Mouse (Mus musculus): ENCODE measurements at regions not wholly inside any gene's neighbourhood (a gene's known extent, or its start where the extent isn't known, plus 50 kb on each side); places are given as distances from the start of the nearest gene placed in this dataset.

GRCm38 (mm10) chr8:8499921-8500320 is 161.1 kb downstream of the Efnb2 start:
- 83% methylated on average over 9 of the region's 9 CpGs for WGBS
- no peak for ATAC-seq (ENCODE audit: low FRiP score)

DNA sequence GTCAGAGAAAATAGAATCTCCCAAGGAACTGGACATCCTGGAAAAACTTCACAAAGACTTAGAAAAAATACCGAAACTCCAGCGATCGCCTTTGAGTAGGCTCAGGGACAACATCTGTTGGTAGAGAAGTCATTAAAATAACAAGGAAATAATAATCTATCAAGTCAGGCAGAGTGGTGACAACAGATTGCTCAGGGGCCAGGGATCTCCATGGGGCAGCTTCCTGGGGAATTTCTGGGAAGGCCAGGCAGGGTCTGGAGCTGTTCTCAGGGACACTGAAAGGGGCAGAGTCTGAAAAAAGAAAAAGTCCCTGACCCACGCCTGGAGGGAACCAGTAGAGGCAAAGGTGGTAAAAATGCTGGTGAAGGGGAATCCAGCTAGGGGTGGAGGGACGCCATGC is 162.3 kb downstream of the Efnb2 start:
- H3K27ac ChIP-seq: no peak overlapping the region
- no peak overlapping the region for H3K9ac ChIP-seq
- H3K9me3 ChIP-seq: no peaks in the 10 kb centered on the region
- 32% methylated on average over 5 of the region's 5 CpGs for WGBS
- H3K36me3 ChIP-seq: no peaks in the 10 kb centered on the region
- no peak overlapping the region for H3K4me2 ChIP-seq
- H3K4me3 ChIP-seq: no peak overlapping the region
- H3K27me3 ChIP-seq: peaks cover 9% of the 10 kb centered on the region; the same call in 1 of the 2 replicates
- ATAC-seq (ENCODE audit: low FRiP score): no peak
- peaks cover 33% of the 10 kb centered on the region for H3K4me1 ChIP-seq (replicated peaks)

More at GRCm38 (mm10) chr8:8499921-8500320, 161.1 kb downstream of the Efnb2 start:
- H3K27me3 ChIP-seq: 0 out of 2 replicates have a peak, but pooled peaks cover 4% of the 10 kb centered on the region
- H3K4me3 ChIP-seq: no peak overlapping the region
- H3K4me1 ChIP-seq (replicated peaks): peaks cover 33% of the 10 kb centered on the region
- no peaks in the 10 kb centered on the region for H3K36me3 ChIP-seq
- H3K9me3 ChIP-seq: no peaks in the 10 kb centered on the region
- no peak overlapping the region for H3K27ac ChIP-seq
- no peak overlapping the region for H3K4me2 ChIP-seq
- no peak overlapping the region for H3K9ac ChIP-seq

- no peak for ATAC-seq (ENCODE audit: low FRiP score)
- Histone ChIP-seq H3K27ac (no peak overlapping the region), H3K4me2 (no peak overlapping the region), H3K9me3 (no peaks in the 10 kb centered on the region), H3K27me3 (peaks cover 12% of the 10 kb centered on the region), H3K4me1 (replicated peaks) (peaks cover 24% of the 10 kb centered on the region), H3K36me3 (no peaks in the 10 kb centered on the region), H3K4me3 (no peak overlapping the region), H3K9ac (no peak overlapping the region)
- WGBS: 69% methylated on average over 7 of the region's 7 CpGs
These were observed 165.6 kb downstream of the Efnb2 start for GRCm38 (mm10) chr8:8495472-8495871.

DNA sequence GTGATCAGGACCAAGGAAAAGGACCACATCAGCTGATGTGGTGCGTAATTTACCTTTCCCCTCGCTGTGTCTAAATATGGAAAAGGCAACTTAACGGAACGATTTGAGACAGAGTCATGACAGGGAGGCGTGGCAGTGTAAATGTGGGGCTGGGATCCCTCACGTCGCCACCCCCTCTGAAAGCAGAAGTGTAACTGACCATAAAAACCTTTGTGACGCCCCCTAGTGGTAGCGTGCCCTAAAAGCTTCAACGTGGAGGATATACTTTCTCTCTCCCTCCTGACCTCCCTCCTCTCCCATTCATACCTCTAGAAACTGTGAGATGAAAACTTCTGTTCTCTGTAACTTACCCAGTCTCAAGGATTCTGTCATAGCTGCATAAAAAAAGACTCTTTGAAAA is 166.8 kb downstream of the Efnb2 start:
- no peak for ATAC-seq (ENCODE audit: low FRiP score)
- Histone ChIP-seq H3K27ac (no peak overlapping the region), H3K4me1 (replicated peaks) (peaks cover 34% of the 10 kb centered on the region), H3K9me3 (no peaks in the 10 kb centered on the region), H3K36me3 (no peaks in the 10 kb centered on the region), H3K27me3 (peaks cover 12% of the 10 kb centered on the region), H3K4me3 (no peak overlapping the region), H3K9ac (no peak overlapping the region), H3K4me2 (no peak overlapping the region)
- WGBS: 94% methylated on average over 10 of the region's 10 CpGs

DNA sequence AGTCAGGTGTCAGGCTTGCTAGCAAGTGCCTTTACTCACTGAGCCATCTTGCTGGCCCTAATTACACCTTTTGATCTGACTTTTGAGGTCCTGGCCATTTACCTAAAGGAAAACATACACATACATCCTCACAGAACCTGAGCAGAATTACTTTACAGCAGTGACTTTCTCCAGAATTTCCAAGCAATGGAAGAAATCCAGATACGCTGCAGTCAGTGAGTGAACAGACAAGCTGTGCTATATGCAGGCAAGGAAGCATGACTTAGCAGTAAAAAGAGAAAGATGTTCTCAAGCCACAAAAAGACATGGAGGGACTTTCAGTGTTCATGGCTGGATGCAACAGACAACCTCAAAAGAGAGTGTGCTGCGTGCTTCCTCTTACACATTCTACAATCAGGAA is 169.1 kb downstream of the Efnb2 start:
- no peak overlapping the region for H3K4me2 ChIP-seq
- H3K9ac ChIP-seq: no peak overlapping the region
- no peak for ATAC-seq (ENCODE audit: low FRiP score)
- peaks cover 12% of the 10 kb centered on the region for H3K27me3 ChIP-seq
- H3K36me3 ChIP-seq: no peaks in the 10 kb centered on the region
- no peaks in the 10 kb centered on the region for H3K9me3 ChIP-seq
- peaks cover 34% of the 10 kb centered on the region for H3K4me1 ChIP-seq (replicated peaks)
- no peak overlapping the region for H3K4me3 ChIP-seq
- WGBS: 91% methylated on average over 2 of the region's 2 CpGs
- H3K27ac ChIP-seq: no peak overlapping the region

DNA sequence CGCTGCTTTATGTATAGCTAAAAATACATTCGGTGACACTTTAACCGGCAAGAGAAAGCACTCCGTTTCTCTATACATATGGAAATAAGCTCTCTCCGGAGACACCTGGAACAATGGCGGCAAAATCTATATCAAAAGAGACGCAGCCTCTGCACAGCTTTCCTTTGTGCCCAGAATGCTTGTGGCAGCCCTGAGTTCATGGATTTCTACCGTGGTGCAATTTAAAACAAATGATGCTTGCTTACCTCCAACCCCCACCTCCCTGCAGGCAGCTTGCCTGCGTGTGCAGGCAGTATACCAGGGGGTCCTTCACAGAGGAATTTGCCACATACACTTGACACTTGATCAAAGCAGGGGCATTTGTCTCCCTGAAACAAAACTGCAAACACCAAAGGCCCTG is 171.3 kb downstream of the Efnb2 start:
- ATAC-seq (ENCODE audit: low FRiP score): no peak
- Histone ChIP-seq H3K9me3 (no peaks in the 10 kb centered on the region), H3K27ac (peak overlapping the region; percentile 84), H3K4me1 (replicated peaks) (peaks cover 36% of the 10 kb centered on the region), H3K4me3 (no peak overlapping the region), H3K36me3 (no peaks in the 10 kb centered on the region), H3K4me2 (peak overlapping the region; percentile 47), H3K9ac (peak overlapping the region; percentile 62; the same call in 1 of the 2 replicates), H3K27me3 (peaks cover 7% of the 10 kb centered on the region)
- WGBS: 3% methylated on average over 9 of the region's 9 CpGs

- Histone ChIP-seq H3K36me3 (no peaks in the 10 kb centered on the region), H3K27ac (peak overlapping the region; percentile 84), H3K4me1 (replicated peaks) (peaks cover 44% of the 10 kb centered on the region), H3K4me3 (peak overlapping the region; percentile 9), H3K9me3 (no peaks in the 10 kb centered on the region), H3K27me3 (peaks cover 3% of the 10 kb centered on the region), H3K4me2 (peak overlapping the region; percentile 47), H3K9ac (peak overlapping the region; percentile 62)
- WGBS: 3% methylated on average over 26 of the region's 26 CpGs
- peak; percentile 67 for ATAC-seq (ENCODE audit: low FRiP score)
These were observed 172.1 kb downstream of the Efnb2 start for GRCm38 (mm10) chr8:8488695-8489571.

DNA sequence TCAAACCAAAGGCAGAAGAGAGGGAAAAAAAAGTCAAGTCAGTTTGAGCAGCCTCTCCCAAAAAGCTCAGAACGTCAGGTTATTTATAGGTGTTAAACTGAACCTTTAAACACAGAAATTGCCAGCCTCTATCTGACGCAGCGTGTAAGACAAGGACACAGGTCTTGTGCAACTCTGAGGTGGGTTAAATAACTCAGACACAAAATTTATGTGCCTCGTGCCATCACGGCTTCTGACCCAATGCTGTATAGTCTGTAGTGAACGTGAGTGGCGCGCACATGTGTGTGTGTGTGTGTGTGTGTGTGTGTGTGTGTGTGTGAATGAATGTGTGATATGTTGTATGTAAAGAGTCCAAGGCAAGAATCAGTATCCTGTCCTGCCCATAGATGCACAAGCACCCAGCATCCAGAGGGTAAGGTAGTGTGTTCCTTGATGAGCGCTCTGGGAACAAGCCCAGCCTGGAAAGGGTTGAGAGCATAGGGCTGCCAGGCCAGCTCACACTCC is 172.8 kb downstream of the Efnb2 start:
- no peaks in the 10 kb centered on the region for H3K27me3 ChIP-seq
- WGBS: 31% methylated on average over 9 of the region's 9 CpGs
- ATAC-seq (ENCODE audit: low FRiP score): peak; percentile 43
- H3K4me3 ChIP-seq: peak overlapping the region; percentile 9; the same call in 1 of the 2 replicates
- H3K4me2 ChIP-seq: peak overlapping the region; percentile 47
- no peaks in the 10 kb centered on the region for H3K36me3 ChIP-seq
- H3K27ac ChIP-seq: peak overlapping the region; percentile 84
- H3K9me3 ChIP-seq: no peaks in the 10 kb centered on the region
- H3K4me1 ChIP-seq (replicated peaks): peaks cover 50% of the 10 kb centered on the region
- peak overlapping the region; percentile 62 for H3K9ac ChIP-seq

- Histone ChIP-seq H3K27ac (no peak overlapping the region), H3K4me1 (replicated peaks) (peaks cover 50% of the 10 kb centered on the region), H3K36me3 (no peaks in the 10 kb centered on the region), H3K4me3 (no peak overlapping the region), H3K9ac (no peak overlapping the region), H3K27me3 (no peaks in the 10 kb centered on the region), H3K9me3 (no peaks in the 10 kb centered on the region), H3K4me2 (no peak overlapping the region)
- no peak for ATAC-seq (ENCODE audit: low FRiP score)
- WGBS: 8% methylated on average over 5 of the region's 5 CpGs
These were observed 173.3 kb downstream of the Efnb2 start for GRCm38 (mm10) chr8:8487706-8488105.

DNA sequence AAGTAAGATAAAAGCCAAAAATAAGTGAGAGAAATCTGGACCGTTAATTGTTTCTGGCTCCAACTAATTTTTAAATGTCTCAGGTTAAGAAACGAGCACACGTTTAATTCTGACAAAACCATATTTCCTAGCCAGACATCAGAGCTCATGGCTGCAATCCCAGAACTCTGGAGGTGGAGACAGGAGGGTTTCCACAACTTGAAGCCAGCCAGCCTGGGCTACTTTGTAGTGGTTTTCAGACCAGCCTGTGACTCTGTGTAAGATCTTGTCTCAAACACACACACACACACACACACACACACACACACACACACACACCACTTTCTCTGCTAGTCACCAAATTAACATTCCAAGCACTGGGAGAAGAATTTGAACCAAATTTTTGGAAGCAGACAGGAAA is 174.2 kb downstream of the Efnb2 start:
- Histone ChIP-seq H3K27ac (no peak overlapping the region), H3K4me1 (replicated peaks) (peaks cover 55% of the 10 kb centered on the region)
- no peak for ATAC-seq (ENCODE audit: low FRiP score)

GRCm38 (mm10) chr8:8485252-8485651 is 175.8 kb downstream of the Efnb2 start:
- no peak overlapping the region for H3K4me2 ChIP-seq
- WGBS: 48% methylated on average over 3 of the region's 3 CpGs
- H3K9ac ChIP-seq: no peak overlapping the region
- H3K27me3 ChIP-seq: no peaks in the 10 kb centered on the region; the same call in 1 of the 2 replicates
- H3K4me1 ChIP-seq (replicated peaks): peaks cover 48% of the 10 kb centered on the region
- ATAC-seq (ENCODE audit: low FRiP score): no peak
- H3K9me3 ChIP-seq: no peaks in the 10 kb centered on the region
- no peak overlapping the region for H3K27ac ChIP-seq
- H3K4me3 ChIP-seq: no peak overlapping the region
- H3K36me3 ChIP-seq: no peaks in the 10 kb centered on the region

More for the DNA sequence above, 174.2 kb downstream of the Efnb2 start:
- Histone ChIP-seq H3K4me3 (no peak overlapping the region), H3K27me3 (no peaks in the 10 kb centered on the region; the same call in 1 of the 2 replicates), H3K9ac (no peak overlapping the region), H3K4me2 (no peak overlapping the region), H3K9me3 (no peaks in the 10 kb centered on the region), H3K36me3 (no peaks in the 10 kb centered on the region)
- 67% methylated on average over 3 of the region's 3 CpGs for WGBS

DNA sequence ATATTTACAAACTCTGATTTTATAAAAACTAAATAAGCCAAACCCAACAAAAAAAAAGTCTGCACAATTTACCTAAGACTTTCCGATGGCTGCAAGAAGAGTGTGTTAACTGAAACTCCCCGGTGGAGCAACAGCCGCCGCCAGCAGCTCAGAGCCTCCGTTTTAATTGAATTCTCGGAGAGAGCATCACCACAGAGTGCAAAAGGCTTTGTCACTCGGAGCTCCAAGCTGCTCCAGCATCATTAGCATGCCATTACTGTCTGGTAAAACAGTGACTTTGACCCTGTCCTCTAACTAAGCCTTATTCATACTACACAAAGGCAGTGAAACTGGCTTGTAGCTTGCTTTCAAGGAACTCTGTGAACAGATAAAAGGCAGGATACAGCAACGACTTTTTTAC is 176.5 kb downstream of the Efnb2 start:
- Histone ChIP-seq H3K27ac (peak overlapping the region; percentile 45), H3K27me3 (no peaks in the 10 kb centered on the region; the same call in 1 of the 2 replicates), H3K4me3 (no peak overlapping the region), H3K4me1 (replicated peaks) (peaks cover 41% of the 10 kb centered on the region), H3K9ac (no peak overlapping the region), H3K9me3 (no peaks in the 10 kb centered on the region), H3K4me2 (no peak overlapping the region), H3K36me3 (no peaks in the 10 kb centered on the region)
- ATAC-seq (ENCODE audit: low FRiP score): peak; percentile 53
- WGBS: 4% methylated on average over 8 of the region's 8 CpGs
